Mouse (Mus musculus): ENCODE data around the gene Adm2.

Gene Adm2

GRCm38 (mm10) chr15:89322670-89323522 is at the start of gene Adm2:
Gene Adm2 (plus strand): TSS chr15:89322720.
- no peak for DNase-seq (ENCODE audit: low read depth)

GRCm38 (mm10) chr15:89275497-89275896 is 47.0 kb upstream of the Adm2 start:
- DNase-seq (ENCODE audit: low read depth), result no peak

GRCm38 (mm10) chr15:89277366-89277765 is 45.2 kb upstream of the Adm2 start:
- DNase-seq (ENCODE audit: low read depth), result no peak

- no peak for DNase-seq (ENCODE audit: low read depth)
These were observed 40.0 kb upstream of the Adm2 start for GRCm38 (mm10) chr15:89282546-89282945.

- DNase-seq (ENCODE audit: low read depth), result no peak
These were observed 38.4 kb upstream of the Adm2 start for GRCm38 (mm10) chr15:89284094-89284493.

GRCm38 (mm10) chr15:89285004-89285403 is 37.5 kb upstream of the Adm2 start:
- DNase-seq (ENCODE audit: low read depth), result no peak

GRCm38 (mm10) chr15:89285478-89285877 is 37.0 kb upstream of the Adm2 start:
- DNase-seq (ENCODE audit: low read depth), result no peak

GRCm38 (mm10) chr15:89286114-89286513 is 36.4 kb upstream of the Adm2 start:
- no peak for DNase-seq (ENCODE audit: low read depth)

GRCm38 (mm10) chr15:89286582-89286981 is 35.9 kb upstream of the Adm2 start:
- no peak for DNase-seq (ENCODE audit: low read depth)

GRCm38 (mm10) chr15:89288227-89288767 is 34.2 kb upstream of the Adm2 start:
- DNase-seq (ENCODE audit: low read depth), result no peak

GRCm38 (mm10) chr15:89289455-89289854 is 33.1 kb upstream of the Adm2 start:
- no peak for DNase-seq (ENCODE audit: low read depth)

GRCm38 (mm10) chr15:89291521-89291920 is 31.0 kb upstream of the Adm2 start:
- DNase-seq (ENCODE audit: low read depth), result no peak

GRCm38 (mm10) chr15:89292795-89293194 is 29.7 kb upstream of the Adm2 start:
- no peak for DNase-seq (ENCODE audit: low read depth)

- DNase-seq (ENCODE audit: low read depth), result no peak
These were observed 28.7 kb upstream of the Adm2 start for GRCm38 (mm10) chr15:89293778-89294177.

- DNase-seq (ENCODE audit: low read depth), result no peak
These were observed 26.8 kb upstream of the Adm2 start for GRCm38 (mm10) chr15:89295580-89296165.

- no peak for DNase-seq (ENCODE audit: low read depth)
These were observed 26.1 kb upstream of the Adm2 start for GRCm38 (mm10) chr15:89296465-89296864.

GRCm38 (mm10) chr15:89297695-89298094 is 24.8 kb upstream of the Adm2 start:
- no peak for DNase-seq (ENCODE audit: low read depth)

- no peak for DNase-seq (ENCODE audit: low read depth)
These were observed 22.3 kb upstream of the Adm2 start for GRCm38 (mm10) chr15:89300180-89300579.

GRCm38 (mm10) chr15:89300600-89300999 is 21.9 kb upstream of the Adm2 start:
- no peak for DNase-seq (ENCODE audit: low read depth)

GRCm38 (mm10) chr15:89305966-89306365 is 16.6 kb upstream of the Adm2 start:
- DNase-seq (ENCODE audit: low read depth), result no peak

- DNase-seq (ENCODE audit: low read depth), result no peak
These were observed 15.1 kb upstream of the Adm2 start for GRCm38 (mm10) chr15:89307461-89307860.

GRCm38 (mm10) chr15:89308406-89309139 is 13.9 kb upstream of the Adm2 start:
- DNase-seq (ENCODE audit: low read depth), result no peak
